Mouse (Mus musculus) heart, embryonic 14.5 days (tissue): ENCODE data around the gene Fas. TPM values are rescaled to one million over a fixed set of nuclear protein-coding genes. Genes with fewer than 3 reads are reported as not detected.

Source experiments
- ATAC-seq: fragments of 200-750 bp; cut with Nextera tagmentation; 2 replicates; pipeline ENCODE4 v1.8.0; 2017; ENCODE audit warnings: low read depth, moderate TSS enrichment; ENCODE audit not compliant: insufficient number of reproducible peaks, insufficient read depth, low FRiP score
- H3K27ac ChIP-seq, 2 experiments: fragments of 200-500 bp in 1 of 2; fragments of 300-500 bp in 1 of 2; sonication (generic) in 1 of 2; replicated peaks in 1 of 2; 2 replicates each; pipeline ENCODE4 v1.5.1; 2012 to 2014; ENCODE audit warnings: low read depth in 2 of 2, low read length in 2 of 2, control low read depth in 1 of 2, mild to moderate bottlenecking in 1 of 2, mixed read lengths in 1 of 2; ENCODE audit not compliant: control insufficient read depth in 1 of 2, insufficient read depth in 1 of 2
- H3K27me3 ChIP-seq: fragments of 300-500 bp; sonication (generic); 2 replicates; pipeline ENCODE4 v1.6.1; 2014; ENCODE audit warnings: mild to moderate bottlenecking, low read length, control low read depth; ENCODE audit not compliant: control insufficient read depth, insufficient read depth
- H3K36me3 ChIP-seq: fragments of 300-500 bp; sonication (generic); 2 replicates; pipeline ENCODE4 v1.6.1; 2014; ENCODE audit warnings: mild to moderate bottlenecking, control low read depth, low read length, mixed read lengths; ENCODE audit not compliant: control insufficient read depth, insufficient read depth
- H3K4me1 ChIP-seq, 2 experiments: fragments of 200-500 bp in 1 of 2; fragments of 300-500 bp in 1 of 2; sonication (generic) in 1 of 2; 2 replicates each; pipeline ENCODE4 v1.6.1; 2012 to 2014; ENCODE audit warnings: low read length in 2 of 2, control low read depth in 1 of 2, mixed read lengths in 1 of 2; ENCODE audit not compliant: control insufficient read depth in 2 of 2, insufficient read depth in 2 of 2
- H3K4me2 ChIP-seq: fragments of 300-500 bp; sonication (generic); 2 replicates; pipeline ENCODE4 v1.6.1; 2014; ENCODE audit warnings: mild to moderate bottlenecking, low read length
- H3K4me3 ChIP-seq, 2 experiments: fragments of 200-500 bp in 1 of 2; fragments of 300-500 bp in 1 of 2; sonication (generic) in 1 of 2; 2 replicates each; pipeline ENCODE4 v1.5.1; 2012 to 2014; ENCODE audit warnings: low read length in 2 of 2, mild to moderate bottlenecking in 2 of 2, control low read depth in 1 of 2, low read depth in 1 of 2, moderate library complexity in 1 of 2; ENCODE audit not compliant: control insufficient read depth in 1 of 2, insufficient read depth in 1 of 2
- H3K9ac ChIP-seq: fragments of 300-500 bp; sonication (generic); 2 replicates; pipeline ENCODE4 v1.6.1; 2014; ENCODE audit warnings: mild to moderate bottlenecking, low read length
- H3K9me3 ChIP-seq: fragments of 300-500 bp; sonication (generic); 2 replicates; pipeline ENCODE4 v1.6.1; 2016; ENCODE audit warnings: low read length, control low read depth; ENCODE audit not compliant: control insufficient read depth
- WGBS: fragments of 180-500 bp; shearing (Covaris S2); extraction: QIAGEN DNeasy Blood & Tissue Kit; methylation state at CpG from one replicate; pipeline ENCODE4 v1.1.7; 2014; 5-methylcytosine and 5-hydroxymethylcytosine counted together
- polyA plus RNA-seq: library from polyadenylated mRNA; unstranded; fragments of >200 nt; fragmentation: Nextera tagmentation; extraction: Ambion mirVana; gene quantifications from 2 replicates; pipeline ENCODE4 v1.2.1, GENCODE M21; 2014

Gene Fas
- polyA plus RNA-seq, 1 experiment from 2014 or later = 4.4 TPM

DNA sequence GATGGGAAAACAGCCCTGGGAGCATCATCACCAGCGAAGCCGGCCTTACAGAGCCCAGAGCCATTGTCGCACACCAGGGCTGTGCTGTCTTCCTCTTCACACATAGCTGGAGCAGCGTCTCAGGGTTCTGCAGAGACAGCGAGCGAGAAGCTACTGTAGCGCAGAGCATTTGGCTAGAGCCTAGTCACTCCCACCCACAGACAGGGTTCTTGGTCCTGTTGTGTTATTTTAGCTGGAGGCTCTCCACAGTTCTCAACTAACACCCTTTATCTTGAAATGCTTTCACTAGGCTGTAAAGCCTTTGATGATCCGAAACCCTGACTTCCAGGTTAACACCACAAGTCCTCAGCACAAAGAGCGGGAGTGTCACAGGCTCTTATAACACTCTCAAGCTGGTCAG is 38.0 kb upstream of the Fas start:
- Histone ChIP-seq H3K9ac (peak overlapping the region; percentile 75; the same call in 1 of the 2 replicates), H3K4me1 (peaks cover 4 to 14% of the 10 kb centered on the region in 2 experiments; a peak in 3 of 4 replicates), H3K27me3 (no peaks in the 10 kb centered on the region), H3K9me3 (no peaks in the 10 kb centered on the region), H3K27ac (no peak overlapping the region), H3K36me3 (peaks cover 35% of the 10 kb centered on the region), H3K4me3 (peak overlapping the region in 1 of 2 experiments; percentile 50; a peak in 2 of 4 replicates), H3K4me2 (peak overlapping the region; percentile 70)
- 24% methylated on average over 9 of the region's 9 CpGs for WGBS
- ATAC-seq = no peak

DNA sequence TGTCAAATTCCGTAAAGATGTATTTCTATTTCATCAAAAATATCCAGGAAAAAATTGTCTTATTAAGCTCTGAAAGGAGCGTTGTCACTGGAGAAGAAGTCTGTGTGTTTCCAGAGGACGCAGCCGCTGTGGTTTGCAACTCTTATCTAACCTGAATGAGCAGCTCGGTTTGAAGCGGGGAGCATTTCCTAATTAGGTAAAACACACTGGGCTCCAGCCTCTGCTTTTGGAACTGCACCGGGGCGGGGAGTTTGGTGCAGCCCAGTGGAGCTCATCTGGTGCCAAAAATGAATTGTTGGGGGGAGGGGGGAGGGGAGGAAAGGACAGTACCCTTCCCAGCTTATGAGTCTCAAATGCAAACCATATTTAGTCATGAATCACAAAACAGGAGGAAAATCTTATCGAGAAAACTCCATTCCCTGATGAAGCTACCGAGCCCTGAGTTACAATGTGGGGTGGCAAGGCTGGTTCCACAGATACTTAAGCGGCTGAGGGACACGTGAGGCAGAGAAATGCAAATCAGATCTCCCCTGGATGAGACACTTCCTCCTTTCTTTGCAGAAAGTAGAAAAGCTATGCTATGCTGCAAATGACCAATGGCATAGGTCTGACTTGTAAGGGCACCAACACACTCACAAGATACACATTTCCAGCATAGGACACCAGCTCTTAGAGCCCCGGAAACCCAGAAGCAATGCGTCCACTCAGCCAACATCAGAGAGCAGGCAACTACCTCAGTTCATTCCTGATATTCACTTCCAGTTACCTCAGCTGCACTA is 36.2 kb upstream of the Fas start:
- peak overlapping the region; percentile 49 to 50 for H3K4me3 ChIP-seq
- H3K9ac ChIP-seq = peak overlapping the region; percentile 75
- H3K27ac ChIP-seq = peak overlapping the region; percentile 61 to 83
- peaks cover 8% of the 10 kb centered on the region; the same call in 1 of the 2 replicates for H3K27me3 ChIP-seq
- H3K9me3 ChIP-seq = no peaks in the 10 kb centered on the region
- H3K4me1 ChIP-seq = peaks cover 4 to 14% of the 10 kb centered on the region in 2 experiments; a peak in 3 of 4 replicates
- H3K36me3 ChIP-seq = peaks cover 19% of the 10 kb centered on the region
- H3K4me2 ChIP-seq = peak overlapping the region; percentile 70
- peak; percentile 23; the same call in 1 of the 2 replicates for ATAC-seq
- WGBS = 10% methylated on average over 14 of the region's 14 CpGs

DNA sequence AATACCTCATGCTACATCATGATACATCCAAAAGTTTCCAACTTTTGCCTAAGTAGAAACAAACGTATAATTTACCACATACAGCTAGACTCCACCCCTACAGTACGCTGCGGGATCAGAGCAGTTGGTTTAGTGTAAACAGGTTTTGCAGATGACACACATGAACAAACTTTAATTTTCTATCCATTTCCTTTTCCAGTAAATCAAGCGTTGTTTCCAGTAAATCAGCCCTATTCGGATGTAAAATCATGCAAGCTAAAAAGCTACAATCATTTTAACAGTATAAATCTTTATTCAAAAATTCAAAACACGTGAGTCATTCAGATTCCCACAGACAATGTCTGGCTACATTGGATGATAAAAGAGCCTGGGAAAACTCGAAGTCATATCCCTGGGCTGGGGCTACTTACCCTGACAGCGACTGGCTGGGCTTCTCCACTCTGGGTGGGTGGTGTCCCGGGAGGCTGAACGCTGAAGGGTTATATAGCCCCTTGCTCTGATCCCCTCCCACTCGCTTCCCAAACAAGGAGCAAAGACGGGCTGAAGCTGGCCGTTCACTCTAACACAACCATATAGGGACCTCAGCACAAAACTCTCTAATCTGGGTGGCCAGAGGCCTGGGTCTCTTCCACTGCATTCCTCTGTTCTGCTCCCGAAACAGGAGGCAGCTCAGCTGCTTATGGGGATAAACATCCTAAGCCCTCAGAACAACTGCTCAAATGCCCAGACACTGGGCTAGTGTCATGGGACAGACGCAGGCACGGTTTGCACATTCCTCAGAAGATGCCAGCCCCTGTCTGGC is 35.4 kb upstream of the Fas start, which contains the start of gene Acta2:
Gene Acta2, minus strand, starts transcription at position 711 of the 802 bp plus-strand sequence.
- H3K36me3 ChIP-seq = peaks cover 18% of the 10 kb centered on the region
- H3K4me1 ChIP-seq = peaks cover 4 to 14% of the 10 kb centered on the region in 2 experiments; a peak in 3 of 4 replicates
- H3K27me3 ChIP-seq = peaks cover 9% of the 10 kb centered on the region; the same call in 1 of the 2 replicates
- H3K27ac ChIP-seq = peak within 1 kb of the TSS; percentile 72 to 83
- peak within 1 kb of the TSS; percentile 75 for H3K9ac ChIP-seq
- 21% methylated on average over 16 of the region's 16 CpGs for WGBS
- peak within 1 kb of the TSS; percentile 49 to 50 for H3K4me3 ChIP-seq
- peak within 1 kb of the TSS; percentile 70 for H3K4me2 ChIP-seq
- peak; percentile 70 for ATAC-seq
- H3K9me3 ChIP-seq = no peaks in the 10 kb centered on the region

DNA sequence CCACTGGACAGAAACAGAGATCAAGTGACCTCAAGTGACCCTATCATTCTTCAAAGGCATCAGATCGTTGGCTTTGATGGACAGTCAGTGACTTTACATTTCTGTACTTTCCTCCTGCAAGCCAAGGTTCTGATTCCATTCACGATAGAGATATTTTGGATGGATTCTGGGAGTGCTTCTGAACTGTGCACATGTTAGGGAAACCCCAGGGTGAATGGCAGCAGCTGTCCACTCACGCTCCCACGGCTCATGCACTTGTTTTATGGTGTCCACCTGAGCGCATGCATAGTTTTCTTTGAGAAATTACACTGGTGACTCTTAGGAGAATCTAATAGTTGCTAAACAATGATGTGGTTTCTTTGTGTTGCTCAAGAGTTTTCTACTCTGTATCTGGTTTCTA is 34.3 kb upstream of the Fas start:
- Histone ChIP-seq H3K36me3 (peaks cover 11% of the 10 kb centered on the region), H3K27me3 (peaks cover 9% of the 10 kb centered on the region; the same call in 1 of the 2 replicates), H3K9me3 (no peaks in the 10 kb centered on the region), H3K4me3 (no peak overlapping the region), H3K27ac (peak overlapping the region in 1 of 2 experiments; percentile 83; a peak in 1 of 4 replicates), H3K9ac (no peak overlapping the region), H3K4me2 (no peak overlapping the region), H3K4me1 (peaks cover 4 to 14% of the 10 kb centered on the region in 2 experiments; a peak in 3 of 4 replicates)
- ATAC-seq = no peak
- WGBS = 72% methylated on average over 5 of the region's 5 CpGs

DNA sequence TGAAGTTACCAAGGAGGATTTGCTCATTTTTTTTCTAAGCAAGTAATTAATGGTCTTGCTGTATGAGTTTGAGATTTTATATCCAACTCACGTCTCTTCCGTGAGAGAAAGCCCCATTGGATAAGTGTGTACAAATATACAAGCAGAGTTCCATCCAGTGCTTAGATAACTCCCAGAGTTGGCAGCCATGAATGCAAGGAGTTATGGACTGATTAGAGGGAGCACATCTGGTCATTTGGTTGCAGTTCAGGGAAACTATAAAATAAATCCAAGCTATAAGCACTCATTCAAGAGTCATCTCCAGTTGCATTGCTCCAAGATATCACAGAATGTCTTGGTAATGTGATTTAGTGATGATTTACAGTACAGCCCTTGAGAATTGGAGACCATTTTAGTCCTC is 33.5 kb upstream of the Fas start:
- H3K4me3 ChIP-seq = no peak overlapping the region
- ATAC-seq = no peak
- H3K27me3 ChIP-seq = peaks cover 9% of the 10 kb centered on the region; the same call in 1 of the 2 replicates
- no peak overlapping the region for H3K27ac ChIP-seq
- peaks cover 3% of the 10 kb centered on the region; the same call in 1 of the 2 replicates for H3K36me3 ChIP-seq
- WGBS = 73% methylated on average over 2 of the region's 2 CpGs
- no peak overlapping the region for H3K4me2 ChIP-seq
- no peaks in the 10 kb centered on the region for H3K9me3 ChIP-seq
- peaks cover 4 to 14% of the 10 kb centered on the region in 2 experiments; a peak in 3 of 4 replicates for H3K4me1 ChIP-seq
- H3K9ac ChIP-seq = no peak overlapping the region

DNA sequence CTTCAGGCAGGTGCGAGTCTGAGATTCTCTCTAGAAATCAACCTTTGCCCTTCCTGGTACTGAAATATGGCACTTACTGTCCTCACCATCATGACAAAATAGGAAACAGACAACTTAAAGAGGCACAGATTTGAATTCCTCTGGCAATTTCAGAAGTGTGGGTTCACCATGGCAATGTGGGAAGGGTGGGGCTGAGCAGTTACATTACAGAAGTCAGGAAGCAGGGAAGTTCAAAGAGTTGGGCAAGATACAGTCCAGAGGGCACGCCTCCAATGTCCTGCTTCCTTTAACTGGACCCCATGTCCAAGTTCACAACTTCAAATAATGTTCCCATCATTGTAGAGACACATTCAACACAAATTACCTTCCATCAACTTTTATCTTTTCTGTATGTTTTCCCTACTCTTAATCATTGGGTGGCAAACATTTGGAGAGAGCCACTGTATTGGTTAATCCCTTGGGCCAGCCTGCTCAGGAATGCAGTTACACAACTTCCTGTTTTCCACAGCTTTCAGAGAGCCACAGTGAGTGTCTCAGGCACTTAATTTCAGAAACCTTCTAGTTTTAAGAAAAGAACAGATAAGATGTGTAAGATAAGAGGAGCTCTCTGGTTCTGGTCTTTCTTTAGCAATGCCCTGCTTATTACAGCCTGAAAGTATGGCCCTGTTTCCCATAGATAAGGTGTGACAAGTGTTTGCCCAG is 28.0 kb upstream of the Fas start:
- H3K4me3 ChIP-seq = no peak overlapping the region
- H3K4me2 ChIP-seq = no peak overlapping the region
- peaks cover 9% of the 10 kb centered on the region; the same call in 1 of the 2 replicates for H3K27me3 ChIP-seq
- no peaks in the 10 kb centered on the region for H3K9me3 ChIP-seq
- ATAC-seq = no peak
- no peaks in the 10 kb centered on the region for H3K36me3 ChIP-seq
- no peak overlapping the region for H3K9ac ChIP-seq
- WGBS = 81% methylated on average over 2 of the region's 2 CpGs
- 0 out of 4 replicates have a peak, but pooled peaks cover 2 to 3% of the 10 kb centered on the region in 2 experiments for H3K4me1 ChIP-seq
- H3K27ac ChIP-seq = no peak overlapping the region
